Mouse (Mus musculus) layer of hippocampus, adult 8-10 months (tissue): Measurements from ENCODE around the gene Phf5a. TPM values are rescaled to one million over a fixed set of nuclear protein-coding genes. Genes with fewer than 3 reads are reported as not detected.

Source experiments
- DNase-seq, 2 experiments: peaks; one replicate each; pipeline ENCODE4 v3.0.0; 2022; ENCODE audit warnings: low spot score in 2 of 2
- total RNA-seq, 4 experiments: library from RNA; stranded (reverse); gene quantifications; 2 replicates each; pipeline ENCODE4 v1.2.4; 2022

The Phf5a gene
- total RNA-seq, 4 experiments from 2014 or later = 35.7 to 44.3 (median 36.7) TPM

DNA sequence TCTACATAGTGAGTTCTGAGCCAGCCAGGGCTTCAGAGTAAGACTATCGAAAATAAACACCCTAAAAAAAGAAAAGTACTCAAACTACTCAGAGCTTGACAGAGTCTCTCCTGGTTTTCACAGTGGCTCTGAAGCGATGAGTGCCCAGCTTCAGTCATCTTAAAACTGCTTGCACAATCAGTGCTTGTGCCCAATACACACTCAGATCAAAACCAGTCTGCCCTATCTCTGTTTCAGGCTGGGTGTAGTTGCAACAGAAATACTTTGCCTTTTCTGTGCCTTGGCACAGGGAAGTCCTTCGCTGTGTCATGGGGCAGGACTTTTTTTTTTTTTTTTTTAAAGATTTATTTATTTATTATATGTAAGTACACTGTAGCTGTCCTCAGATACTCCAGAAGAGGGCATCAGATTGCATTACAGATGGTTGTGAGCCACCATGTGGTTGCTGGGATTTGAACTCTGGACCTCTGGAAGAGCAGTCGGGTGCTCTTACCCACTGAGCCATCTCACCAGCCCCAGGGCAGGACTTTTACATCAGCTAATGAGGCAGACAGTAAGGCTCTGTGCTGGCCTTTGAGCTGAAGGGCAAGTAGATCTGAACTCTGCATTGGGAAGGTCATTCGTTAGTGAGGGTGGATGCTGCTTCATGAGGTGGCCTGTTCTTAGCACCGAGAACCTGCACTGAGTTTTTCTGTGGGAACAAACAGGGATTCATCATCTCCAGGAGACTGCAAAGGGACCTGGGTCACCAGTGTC lies 15.3 kb upstream of the Phf5a start:
- DNase-seq = no peak

DNA sequence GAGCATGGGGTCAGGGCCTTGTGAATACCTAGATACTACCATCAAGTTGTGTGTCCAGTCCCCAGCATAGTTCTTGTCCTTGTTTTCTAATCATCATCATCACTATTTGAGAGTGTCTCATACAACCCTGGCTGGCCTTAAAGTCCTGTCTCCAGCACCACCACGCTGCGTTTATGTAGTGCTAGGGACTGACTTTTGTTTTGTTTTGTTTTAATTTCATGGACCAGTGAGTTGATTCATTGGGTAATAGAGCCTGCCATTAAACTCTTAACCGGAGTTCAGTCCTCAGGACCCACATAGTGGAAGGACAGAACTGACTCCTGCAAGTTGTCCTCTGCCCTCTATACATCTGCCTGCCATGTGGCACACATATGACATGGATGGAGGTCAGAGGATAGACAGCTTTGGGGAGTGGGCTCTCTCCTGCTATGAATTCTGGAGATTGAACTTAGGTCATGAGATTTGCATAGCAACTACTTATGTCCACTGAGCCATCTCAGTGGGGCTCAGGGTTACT lies 13.8 kb upstream of the Phf5a start:
- no peak for DNase-seq

GRCm38 (mm10) chr15:81882348-81882747 lies 10.6 kb upstream of the Phf5a start:
- no peak for DNase-seq

DNA sequence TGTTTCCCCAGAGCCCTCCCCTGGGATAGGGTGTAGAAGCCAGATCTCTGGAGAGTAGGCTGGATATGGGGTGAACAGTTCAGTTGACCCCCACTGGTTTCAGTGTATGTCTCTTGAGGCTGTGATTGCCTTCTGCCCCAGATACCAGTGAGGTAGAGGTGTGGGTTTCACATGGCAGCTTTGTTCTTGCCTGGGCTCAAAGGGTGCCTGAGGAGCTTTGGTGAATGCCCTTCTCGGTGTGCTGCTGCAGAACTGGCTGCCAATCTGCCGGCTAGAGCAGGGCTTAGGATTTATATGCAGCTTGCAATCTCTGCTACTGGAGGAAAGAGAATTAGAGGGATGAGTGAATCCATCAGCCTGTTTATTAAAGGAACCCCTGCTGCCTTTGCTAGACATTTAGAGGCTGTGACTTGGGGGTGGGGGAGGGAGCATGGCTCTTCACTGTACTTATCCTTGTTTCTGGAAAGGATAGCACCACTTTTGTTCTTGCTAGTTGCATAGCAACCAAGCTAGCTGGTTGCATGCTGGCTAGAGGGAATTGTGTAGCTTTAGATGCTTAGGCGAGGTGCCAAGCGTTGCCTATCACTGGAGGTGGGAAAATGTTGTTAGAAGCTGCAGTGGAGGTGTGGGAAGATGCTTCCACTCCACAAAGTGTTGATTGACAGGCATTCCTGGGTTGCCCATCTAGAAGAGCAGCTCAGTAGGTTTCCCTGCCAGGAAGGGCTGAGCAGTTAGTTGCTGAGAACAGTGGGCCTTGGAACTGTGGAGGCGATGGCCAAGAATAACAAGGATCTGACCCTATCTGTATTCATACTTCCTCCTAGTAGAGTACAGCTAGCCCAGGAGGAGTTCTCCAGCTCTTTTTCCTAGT lies 8.1 kb upstream of the Phf5a start:
- DNase-seq = peak; percentile 78 to 79

GRCm38 (mm10) chr15:81872262-81873136 lies 788 bp upstream of the Phf5a start, which contains the start of gene Aco2:
Gene Aco2 (plus strand): TSS chr15:81872309.
- DNase-seq = peak; percentile 98 to 99

DNA sequence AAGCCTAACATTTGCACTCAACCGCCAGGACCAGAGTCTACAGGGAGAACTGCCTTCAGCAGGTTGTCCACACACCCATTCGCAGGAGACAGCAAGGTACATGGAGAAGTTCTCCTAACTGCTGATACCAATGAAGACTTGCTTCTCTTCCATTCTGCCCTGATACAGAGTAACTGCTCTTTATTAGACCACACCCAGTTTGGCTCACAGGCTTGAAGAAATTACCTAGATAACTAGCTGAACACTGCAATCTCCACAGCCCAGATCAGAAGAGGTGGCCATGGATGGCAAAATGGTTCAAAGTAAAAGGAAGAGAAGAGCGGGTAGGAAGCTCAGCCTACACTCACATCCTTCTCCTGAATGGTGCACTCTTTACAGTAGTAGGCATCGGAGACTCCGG lies 1.7 kb downstream of the Phf5a start:
- DNase-seq = no peak

GRCm38 (mm10) chr15:81864238-81864637 lies 7.5 kb downstream of the Phf5a start:
- no peak for DNase-seq

DNA sequence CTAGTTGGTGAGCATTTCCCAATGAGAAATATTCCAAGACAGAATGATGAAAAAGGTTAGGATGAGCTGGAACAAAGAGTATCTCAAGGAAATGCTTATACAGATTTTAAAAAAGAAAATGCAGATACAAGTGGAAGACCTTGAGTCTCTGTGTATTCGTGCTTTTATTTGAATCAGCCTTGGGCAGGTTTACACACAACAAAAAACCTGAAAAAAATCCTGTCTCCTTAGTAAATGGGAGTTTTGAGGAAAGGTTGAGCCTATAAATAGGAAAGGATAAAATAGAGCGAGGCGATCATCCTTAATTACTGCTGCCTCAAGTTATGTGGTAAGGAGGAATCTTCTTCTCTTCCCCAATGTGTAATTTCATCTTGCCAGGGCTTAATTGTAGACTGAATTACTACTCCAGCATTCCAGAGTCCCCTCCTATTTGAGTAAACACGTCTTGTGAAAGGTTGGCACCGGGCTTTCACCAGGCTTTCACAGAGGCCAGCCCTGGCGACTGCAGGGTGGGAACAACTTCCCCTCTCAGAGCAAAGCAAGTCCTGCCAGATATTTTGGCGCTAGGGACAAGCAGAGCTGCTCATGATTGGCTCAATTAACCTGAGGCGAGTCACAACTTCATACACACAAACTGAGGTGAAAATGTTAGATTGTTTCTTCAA lies 11.1 kb downstream of the Phf5a start:
- DNase-seq = no peak

DNA sequence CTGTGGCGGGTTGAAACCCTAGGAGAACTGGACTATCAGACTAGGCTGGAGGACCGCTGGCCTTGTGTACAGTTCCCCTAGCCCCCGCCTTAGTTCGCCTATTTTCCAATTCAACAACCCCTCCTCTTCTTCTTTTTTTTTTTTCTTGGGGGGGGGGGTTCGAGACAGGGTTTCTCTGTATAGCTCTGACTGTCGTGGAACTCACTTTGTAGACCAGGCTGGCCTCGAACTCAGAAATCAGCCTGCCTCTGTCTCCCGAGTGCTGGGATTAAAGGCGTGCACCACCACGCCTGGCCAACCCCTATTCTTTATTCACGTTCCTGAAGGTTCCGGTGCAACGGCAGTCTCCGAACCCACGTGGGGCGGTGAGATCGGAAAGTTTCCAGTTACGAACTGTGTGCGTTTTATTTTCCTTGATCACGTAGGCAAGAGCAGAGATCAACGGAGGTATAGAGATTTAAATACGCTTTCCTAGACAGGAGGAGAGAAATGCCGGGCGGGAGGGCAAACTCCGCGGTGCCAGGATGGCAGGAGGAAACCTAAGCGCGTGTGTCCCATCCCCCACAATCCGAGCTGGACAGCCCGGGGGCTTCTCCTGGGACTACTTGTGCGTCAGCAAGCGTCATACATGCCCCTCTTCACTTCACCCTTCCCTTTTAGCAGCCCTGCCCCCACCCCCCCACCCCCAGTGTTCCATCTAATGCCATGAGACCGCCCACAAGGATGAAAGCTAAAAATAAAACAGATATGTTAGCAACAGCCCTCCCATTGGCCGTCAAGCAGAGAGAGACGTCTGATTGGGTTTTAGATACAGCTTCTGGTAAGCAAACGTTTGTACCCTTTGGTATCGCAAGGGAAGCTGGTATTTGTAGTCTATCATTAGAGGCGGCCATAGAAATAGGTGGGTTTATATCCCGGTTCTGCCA lies 12.1 kb downstream of the Phf5a start:
- peak; percentile 90 to 96 for DNase-seq

DNA sequence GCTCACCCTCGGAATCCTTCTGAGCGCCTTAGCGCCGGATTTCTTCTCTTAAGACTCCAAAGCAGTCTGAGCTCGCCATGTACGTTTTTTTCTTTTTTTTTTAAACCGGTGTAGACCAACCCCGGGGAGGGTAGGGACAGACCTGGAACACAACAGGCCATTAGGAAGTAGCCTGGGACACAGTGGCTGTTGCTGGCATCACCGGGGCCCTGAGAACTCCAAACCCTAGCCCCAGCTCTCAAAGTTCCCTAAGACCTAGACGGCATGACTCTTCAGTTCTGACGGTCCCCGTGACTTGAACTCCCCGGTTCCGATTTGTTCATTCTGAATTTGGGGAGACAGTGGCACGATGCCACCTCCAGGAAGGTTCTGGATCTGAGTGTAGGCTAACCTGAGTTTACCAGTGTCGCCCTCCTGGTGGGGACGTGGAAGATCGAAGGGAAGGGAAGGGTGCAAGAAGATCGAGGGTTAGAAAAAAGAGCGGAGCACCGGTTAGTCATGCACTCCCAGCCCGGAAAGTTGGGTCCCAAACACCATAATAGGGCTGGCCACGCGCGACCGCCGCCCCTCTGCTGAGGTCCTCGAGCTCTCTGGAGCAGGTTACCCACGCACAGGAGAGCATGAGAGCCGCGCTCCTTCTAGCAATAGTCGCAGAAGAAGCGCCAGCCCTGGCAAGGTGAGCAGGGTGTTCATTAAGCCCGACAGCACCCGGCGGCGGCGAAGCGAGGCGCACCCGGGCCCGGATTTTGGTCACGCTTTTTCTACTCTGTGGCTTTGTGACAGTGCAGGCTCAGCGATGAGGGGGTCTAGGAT lies 13.0 kb downstream of the Phf5a start, which contains the start of gene Tob2:
Gene Tob2, minus strand, starts transcription at position 280 of the 813 bp plus-strand sequence.
- DNase-seq = peak; percentile 75 to 77

GRCm38 (mm10) chr15:81858138-81858516 lies 13.6 kb downstream of the Phf5a start:
- peak; percentile 87 to 93 for DNase-seq

- no peak for DNase-seq
Measured at GRCm38 (mm10) chr15:81857724-81858116, 14.0 kb downstream of the Phf5a start.

DNA sequence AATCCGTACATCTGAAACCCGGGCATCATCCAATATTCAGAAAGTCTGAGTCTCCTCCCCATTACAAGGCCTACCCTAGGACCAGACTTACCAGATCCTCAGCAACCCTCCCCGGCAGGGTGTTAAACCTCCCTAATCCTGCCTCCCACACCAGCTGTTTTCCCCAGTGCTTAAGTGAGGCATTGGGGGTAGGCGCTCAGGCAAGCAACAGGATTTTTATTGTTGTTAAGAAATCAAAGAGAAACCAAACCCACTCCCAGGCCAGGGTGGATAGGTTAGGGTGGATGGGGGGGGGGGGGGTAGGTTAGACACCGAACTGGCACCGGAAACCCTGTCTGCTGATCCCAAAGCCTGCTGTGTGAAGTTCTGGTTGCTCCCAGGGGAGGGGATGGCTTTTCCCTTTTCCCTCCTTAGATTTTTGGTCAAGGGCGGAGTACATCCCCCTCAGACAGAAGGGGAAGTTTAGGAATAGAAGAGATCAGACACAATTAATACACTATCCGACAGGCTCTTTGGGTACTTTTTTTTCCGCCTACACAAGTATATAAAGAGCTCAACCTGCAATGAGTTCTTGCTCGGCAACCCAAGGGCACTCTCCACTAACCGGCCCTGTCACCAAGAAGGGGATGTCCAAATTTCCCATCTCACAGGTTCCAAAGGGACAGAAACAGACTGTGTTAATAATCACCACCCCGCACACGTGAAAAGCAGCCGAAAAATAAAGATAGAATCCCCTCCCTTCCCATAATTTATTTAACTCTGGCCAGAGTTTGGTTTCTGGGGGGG lies 14.6 kb downstream of the Phf5a start:
- no peak for DNase-seq

DNA sequence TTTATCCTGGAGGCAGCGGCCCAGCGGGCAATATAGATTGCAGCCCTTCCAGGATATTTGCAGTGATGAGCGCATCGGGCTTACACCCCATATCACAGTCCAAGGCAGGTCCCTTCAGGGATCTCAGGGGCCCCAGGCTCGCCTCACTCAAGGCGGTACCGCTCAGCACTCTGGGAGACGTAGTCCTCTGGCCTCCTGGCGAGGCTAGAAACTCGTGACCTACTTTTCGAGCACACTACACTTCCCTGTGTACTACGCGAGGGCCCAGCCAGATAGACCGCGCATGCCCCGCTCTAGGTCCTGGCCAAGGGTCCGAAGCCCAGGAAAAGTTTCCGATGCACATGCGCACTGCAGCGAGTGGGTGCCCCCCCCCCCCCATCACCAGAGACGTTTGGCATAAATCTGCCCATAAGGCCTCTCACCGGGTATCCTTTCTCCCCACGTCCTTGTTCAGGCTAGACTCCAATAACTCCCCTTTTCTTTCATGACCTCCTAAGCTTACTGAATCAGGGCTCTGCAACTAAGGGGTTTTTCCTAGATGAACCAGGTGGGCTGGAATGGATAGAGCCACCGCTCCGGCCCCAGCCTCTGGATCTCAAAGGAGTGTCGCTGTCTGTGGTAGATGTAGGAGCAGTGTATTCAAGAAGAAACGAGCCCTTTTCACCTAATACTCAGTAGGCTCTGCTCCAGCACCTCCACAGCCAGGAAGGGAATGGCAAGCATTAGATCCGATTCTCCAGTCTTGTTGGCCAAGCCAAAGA lies 15.5 kb downstream of the Phf5a start:
- DNase-seq = peak; percentile 84 to 88

- DNase-seq = no peak
Measured at GRCm38 (mm10) chr15:81853081-81853480, 18.6 kb downstream of the Phf5a start.

- DNase-seq = no peak
Measured at GRCm38 (mm10) chr15:81852411-81853000, 19.2 kb downstream of the Phf5a start.

GRCm38 (mm10) chr15:81851375-81851774 lies 20.3 kb downstream of the Phf5a start:
- DNase-seq = no peak
